8 mouse cellular contexts compared by ENCODE assay signal in genomic region chr8:106647387-106647786, GRCm38 (mm10). TPM values are rescaled to one million over a fixed set of nuclear protein-coding genes. Genes with fewer than 3 reads are reported as not detected.
DNase-seq lines count a peak whose midpoint lies in the region; ATAC-seq and TF ChIP-seq lines count a peak whose summit lies in the region.

No protein-coding gene starts in this region.

- H3K79me2 ChIP-seq in C2C12 (ENCODE audit: control insufficient read depth, insufficient read depth): no peaks in the 10 kb centered on the region

- H3K4me1 ChIP-seq in lung, embryonic 15.5 days: peaks cover 17% of the 10 kb centered on the region

- no peaks in the 10 kb centered on the region for H3K27me3 ChIP-seq in C2C12 (ENCODE audit: control insufficient read depth, insufficient read depth, insufficient read length)
- H3K27me3 ChIP-seq in lung, embryonic 15.5 days: no peaks in the 10 kb centered on the region

- H3K4me3 ChIP-seq in C2C12 (ENCODE audit: insufficient read depth, poor library complexity, severe bottlenecking): no peak overlapping the region
- H3K4me3 ChIP-seq in lung, embryonic 15.5 days: no peak overlapping the region

- peak; percentile 85 for DNase-seq in ZHBTc4 (ENCODE audit: low read depth, low spot score)
- peak; percentile 73 to 78 for DNase-seq in cerebellum, postnatal 36 days
- peak; percentile 37 to 65 for DNase-seq in gastrocnemius, postnatal 36 days
- peak; percentile 86 to 88 for DNase-seq in kidney, postnatal 4 days
- DNase-seq in right cerebral cortex, postnatal 14 days: peak; percentile 72
- DNase-seq in urinary bladder, postnatal 14 days (ENCODE audit: low spot score): peak; percentile 85

- H3K9me3 ChIP-seq in lung, embryonic 15.5 days: no peaks in the 10 kb centered on the region

- H3ac ChIP-seq in C2C12 (ENCODE audit: control insufficient read depth, insufficient read length, low read depth): no peak overlapping the region

- H3K4me2 ChIP-seq in lung, embryonic 15.5 days: no peak overlapping the region

- H3K36me3 ChIP-seq in C2C12 (ENCODE audit: control insufficient read depth, insufficient read depth): no peaks in the 10 kb centered on the region
- H3K36me3 ChIP-seq in lung, embryonic 15.5 days: no peaks in the 10 kb centered on the region

- no peaks in the 10 kb centered on the region for H3K79me3 ChIP-seq in C2C12 (ENCODE audit: low read depth)

- TF ChIP-seq CTCF in C2C12 (IDR thresholded peaks at IDR 0.05; ENCODE audit: control insufficient read depth, insufficient read depth, insufficient read length): peak; percentile 47

- WGBS in lung, embryonic 15.5 days: 23% methylated on average over 2 of the region's 2 CpGs

- peak overlapping the region; percentile 67 for H3K27ac ChIP-seq in lung, embryonic 15.5 days

- no peak overlapping the region for H3K9ac ChIP-seq in lung, embryonic 15.5 days

- intact Hi-C loops in gastrocnemius, postnatal 36 days (cut with DNase I): loop anchor here (1.0 kb wide), 1 partner anchor 214 kb away; no protein-coding TSS in a partner anchor

- no peak for ATAC-seq in lung, embryonic 15.5 days (ENCODE audit: borderline replicate concordance, extremely low read depth, low FRiP score, low TSS enrichment)

TF ChIP-seq in C2C12, 6 proteins besides CTCF, POLR2A, EP300 and RAD21:
- TF ChIP-seq MYOD1 (IDR thresholded peaks at IDR 0.05; ENCODE audit: control insufficient read depth, insufficient read length, low read depth) (no peak), MAX (IDR thresholded peaks at IDR 0.05) (no peak), MYOG (IDR thresholded peaks at IDR 0.05; ENCODE audit: control insufficient read depth, extremely low read depth, insufficient read length) (no peak), USF1 (IDR thresholded peaks at IDR 0.05; ENCODE audit: low read depth) (no peak), CEBPB (IDR thresholded peaks at IDR 0.05; ENCODE audit: low read depth) (no peak), FOSL1 (IDR thresholded peaks at IDR 0.05; ENCODE audit: insufficient read depth, low read length, poor library complexity, severe bottlenecking) (no peak)

RNA-seq across cellular contexts. Expression of gene Tango6, which starts 35.5 kb away (rescaled TPM):
- 7.3 TPM for polyA plus RNA-seq in C2C12 (2012; fragmentation: generic; extraction: Trizol)
- total RNA-seq in gastrocnemius, postnatal 36 days (2021): 10 to 100 TPM; 10.2 to 11.5 TPM
- polyA plus RNA-seq in lung, embryonic 15.5 days (2015; fragmentation: Nextera tagmentation; extraction: Ambion mirVana): 11.4 and 12.1 TPM in 2 replicates

RNA-seq across cellular contexts. Expression of gene Cdh1, which starts 44.2 kb away (rescaled TPM):
- polyA plus RNA-seq in C2C12 (2012; fragmentation: generic; extraction: Trizol): 0.01 TPM
- total RNA-seq in gastrocnemius, postnatal 36 days (2021): under 1 TPM; 0.18 to 0.37 TPM
- 106 and 117 TPM in 2 replicates for polyA plus RNA-seq in lung, embryonic 15.5 days (2015; fragmentation: Nextera tagmentation; extraction: Ambion mirVana)

Comparison
In these comparisons a context has a peak if more than half of its experiments do, and no peak if none do; other contexts are left out.
1. RNA of gene Cdh1, which starts 44.2 kb away (polyA plus RNA-seq): 106 to 117 TPM in lung, embryonic 15.5 days; 0.01 TPM in C2C12 (single experiment); every median in the first group is over 100 times any median in the second.
2. Peak in every context shown above with its lines, with median percentiles within 50 percentile points of each other: DNase-seq.